Mouse (Mus musculus): ENCODE measurements at regions not wholly inside any gene's neighbourhood (a gene's known extent, or its start where the extent isn't known, plus 50 kb on each side); places are given as distances from the start of the nearest gene placed in this dataset.
A peak's percentile ranks its signal among the peaks of the same experiment; 100 is the strongest.
"Not testable (repeated sequence)": the region's sequence is repeated elsewhere in the genome, so short reads cannot be mapped to it uniquely, and the experiment has no call there.

DNA sequence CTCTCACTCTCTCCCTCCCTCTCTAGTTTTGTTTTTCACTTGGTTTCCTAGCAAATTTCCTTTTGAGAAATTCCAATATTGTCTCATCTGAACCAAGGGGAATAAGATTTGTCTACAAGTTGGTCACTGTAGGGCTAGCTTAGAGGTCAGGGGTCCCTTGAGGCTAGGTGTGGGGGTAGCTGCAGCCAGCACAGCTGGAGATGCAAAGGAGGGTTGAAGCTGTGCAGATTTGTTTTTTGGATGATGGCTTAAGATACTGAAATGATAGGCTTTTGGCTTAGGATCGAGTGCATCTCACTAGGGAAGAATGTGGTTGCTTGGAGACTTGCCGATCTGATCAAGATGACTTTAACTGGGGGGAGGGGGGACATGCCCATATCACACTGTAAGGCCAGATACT is 88.3 kb upstream of the Tmem28 start:
- DNase-seq (ENCODE audit: low spot score) = peak; percentile 46

DNA sequence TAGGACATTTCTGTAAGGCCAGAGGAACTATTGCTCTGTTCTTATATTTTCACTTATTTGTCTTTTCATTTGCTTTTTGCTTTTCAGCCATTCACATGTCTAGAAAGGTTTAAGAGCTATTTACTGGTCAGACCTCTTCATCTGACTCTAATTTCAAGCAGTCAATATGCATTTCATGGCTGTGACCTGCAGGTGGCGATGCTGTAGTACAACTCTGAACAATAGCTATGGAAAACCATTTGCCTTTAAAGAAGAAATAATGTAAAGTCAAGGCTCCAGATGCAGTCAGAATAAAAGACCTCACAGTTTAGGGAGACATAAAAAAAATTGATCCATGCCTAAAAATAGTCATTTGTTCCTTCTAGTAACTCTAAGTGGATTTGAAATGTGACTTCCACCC is 95.7 kb upstream of the Tmem28 start:
- DNase-seq (ENCODE audit: low spot score) = peak; percentile 8

DNA sequence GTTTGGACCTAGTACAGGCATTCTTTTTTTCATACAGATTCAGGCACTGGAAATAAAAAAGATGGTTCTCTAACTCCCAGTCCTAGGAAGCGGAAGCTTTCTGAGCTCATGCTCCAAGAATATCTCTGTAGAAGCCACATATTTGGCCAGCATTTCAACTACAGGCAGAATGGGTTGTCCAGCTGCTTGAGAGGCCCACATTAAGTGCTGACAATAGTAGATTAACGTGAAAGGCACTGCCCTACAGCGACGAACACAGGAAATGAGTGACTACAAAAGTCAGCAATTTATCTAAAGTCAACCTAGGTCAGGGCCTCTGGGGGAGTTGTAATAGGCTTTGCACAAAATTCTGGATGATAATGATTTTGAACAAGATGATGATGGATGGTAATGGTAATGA is 125.5 kb upstream of the Tmem28 start:
- peak; percentile 2 for DNase-seq (ENCODE audit: low spot score)

DNA sequence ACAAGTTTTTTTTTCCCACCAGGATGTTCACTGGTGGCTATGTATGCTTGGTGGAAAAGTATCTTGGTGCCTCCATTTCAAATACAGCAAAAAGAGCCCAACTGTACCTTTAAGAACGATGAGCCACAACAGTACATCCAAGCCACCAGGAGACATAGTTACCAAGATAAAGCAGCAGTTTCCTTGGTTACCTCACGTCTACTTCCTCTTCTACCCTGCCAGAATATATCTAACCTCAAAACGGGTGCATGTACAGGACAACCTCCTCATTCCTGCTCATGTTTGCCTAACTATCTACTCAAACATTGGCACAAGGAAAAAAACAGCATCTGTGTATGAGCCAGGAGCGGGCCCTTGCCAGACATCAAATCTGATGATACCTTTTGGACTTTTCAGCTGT is 129.8 kb upstream of the Tmem28 start:
- DNase-seq (ENCODE audit: low spot score) = no peak

DNA sequence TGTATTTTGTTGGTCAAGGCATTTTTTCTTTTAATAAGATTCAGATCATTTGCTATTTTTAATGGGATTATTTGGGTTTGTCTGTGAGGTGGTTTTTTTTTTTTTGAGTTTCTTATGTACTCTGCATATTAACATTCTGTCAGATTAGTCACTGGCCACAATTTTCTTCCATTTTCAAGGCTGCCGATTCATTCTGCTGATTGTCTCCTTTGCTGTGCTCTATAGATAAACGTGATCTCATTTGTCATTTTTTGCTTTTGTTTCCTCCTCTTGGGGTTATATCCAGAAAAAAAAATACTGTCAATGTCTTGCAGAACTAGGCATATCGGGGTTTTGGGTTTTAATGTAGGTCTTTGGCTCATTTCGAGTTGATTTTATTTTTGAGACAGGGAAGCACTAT is 131.1 kb upstream of the Tmem28 start:
- DNase-seq (ENCODE audit: low spot score) = no peak

DNA sequence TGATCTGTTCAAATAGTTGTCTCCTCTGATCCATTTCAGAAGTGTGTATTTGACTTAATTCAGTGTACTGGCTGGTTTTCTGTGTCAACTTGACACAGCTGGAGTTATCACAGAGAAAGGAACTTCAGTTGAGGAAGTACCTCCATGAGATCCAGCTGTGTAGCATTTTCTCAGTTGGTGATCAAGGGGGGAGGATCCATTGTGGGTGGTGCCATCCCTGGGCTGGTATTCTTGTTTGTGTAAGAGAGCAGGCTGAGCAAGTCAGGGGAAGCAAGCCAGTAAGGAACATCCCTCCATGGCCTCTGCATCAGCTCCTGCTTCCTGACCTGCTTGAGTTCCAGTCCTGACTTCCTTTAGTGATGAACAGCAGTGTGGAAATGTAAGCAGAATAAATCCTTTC is 138.3 kb upstream of the Tmem28 start:
- not testable (repeated sequence) for DNase-seq (ENCODE audit: low spot score)

DNA sequence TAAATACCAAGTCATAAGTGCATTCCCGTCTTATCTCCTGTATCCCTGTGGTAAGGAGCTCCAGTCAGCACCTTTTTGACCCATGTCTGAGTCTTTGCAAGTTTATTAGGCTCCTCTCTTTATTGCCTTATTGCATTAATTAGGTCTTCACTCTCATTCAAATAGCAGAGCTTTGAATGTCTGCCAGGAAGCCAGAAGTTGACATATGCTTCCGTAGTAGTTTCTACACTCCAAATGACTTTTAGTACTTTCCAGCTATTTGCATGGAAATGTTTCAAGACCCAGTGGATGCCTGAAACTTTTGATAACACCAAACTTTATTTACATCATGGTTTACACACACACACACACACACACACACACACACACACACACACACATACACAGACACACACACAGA is 153.2 kb upstream of the Tmem28 start:
- no peak for DNase-seq (ENCODE audit: low spot score)

DNA sequence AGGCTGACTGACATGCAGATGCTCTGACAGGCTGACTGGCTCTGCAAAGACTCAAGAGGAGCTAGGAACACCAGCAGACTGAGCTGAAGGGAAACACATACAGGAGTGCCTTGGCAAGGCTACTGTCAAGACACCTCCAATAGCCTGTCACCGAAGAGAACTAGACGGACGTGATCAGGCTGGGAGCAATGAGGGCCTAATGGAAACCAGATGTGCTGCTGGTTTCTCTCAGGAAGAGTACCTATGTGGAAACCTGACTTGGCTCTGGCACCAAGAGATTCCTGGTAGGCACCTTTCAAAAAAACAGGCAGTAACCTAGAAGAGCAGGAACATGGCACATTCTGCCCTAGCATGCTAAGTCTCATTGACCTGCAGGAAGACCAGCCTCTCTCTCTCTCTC is 158.3 kb upstream of the Tmem28 start:
- DNase-seq (ENCODE audit: low spot score) = no peak

DNA sequence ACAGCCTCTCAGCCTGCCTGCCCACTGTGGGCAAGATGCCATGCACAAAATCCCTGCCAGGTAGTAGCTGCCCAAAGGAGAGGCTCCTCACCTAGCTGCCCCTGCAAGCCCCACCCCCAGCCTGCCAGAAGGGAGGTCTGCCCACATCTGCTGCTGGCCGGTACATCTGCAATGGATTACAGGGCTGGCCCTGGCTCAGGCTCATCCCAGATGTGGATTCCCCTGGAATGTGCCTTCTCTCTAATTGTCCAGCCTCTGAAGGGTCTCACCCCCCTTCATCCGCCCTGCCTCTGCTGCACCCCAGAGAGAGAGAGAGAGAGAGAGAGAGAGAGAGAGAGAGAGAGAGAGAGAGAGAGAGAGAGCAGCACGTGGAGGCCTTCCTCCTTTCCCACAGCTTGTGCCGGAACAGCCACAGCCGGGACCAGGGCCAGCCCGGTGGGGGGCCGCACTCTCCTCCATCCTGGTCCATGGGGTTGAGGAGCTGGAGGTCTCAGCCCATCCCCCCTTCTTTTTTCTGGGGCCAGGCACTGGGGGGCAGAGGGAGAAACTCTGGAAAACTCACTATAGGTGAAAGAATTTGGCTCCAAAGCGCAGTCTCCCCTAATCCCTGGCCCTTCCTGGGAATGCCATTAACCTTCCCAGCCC is 161.2 kb upstream of the Tmem28 start:
- DNase-seq (ENCODE audit: low spot score) = peak; percentile 4

DNA sequence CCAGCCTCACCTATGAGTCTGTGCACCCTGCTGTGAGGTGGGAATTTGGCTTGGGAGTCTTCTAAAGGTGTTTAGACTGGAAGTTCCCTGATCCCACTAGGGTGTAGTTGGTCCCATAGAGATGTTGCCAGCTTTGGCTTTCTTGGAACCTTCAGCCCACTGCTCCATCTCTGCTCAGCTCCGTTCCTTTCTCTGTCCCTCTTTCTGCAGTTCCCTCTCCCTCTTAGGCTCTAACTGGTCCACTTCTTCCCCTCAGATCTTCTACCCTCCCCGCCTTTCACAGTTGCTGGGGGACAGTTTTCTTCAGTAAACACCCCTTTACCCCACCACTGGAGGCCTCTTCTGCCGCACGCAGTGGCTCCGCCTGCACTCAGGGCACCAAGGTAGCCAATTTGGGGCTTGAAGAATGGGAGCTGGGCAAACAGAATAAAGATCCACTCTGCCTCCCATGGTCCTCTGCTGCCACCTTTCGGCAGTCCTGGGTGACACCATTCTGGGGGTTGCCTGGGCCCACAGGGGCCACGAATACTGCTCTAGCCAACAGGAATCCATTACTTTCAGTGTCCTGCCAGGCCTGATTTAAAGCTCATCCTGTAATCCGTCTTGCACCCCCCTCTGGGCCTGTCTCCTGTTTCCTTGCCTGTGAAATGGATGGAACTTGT is 162.9 kb upstream of the Tmem28 start:
- DNase-seq (ENCODE audit: low spot score) = peak; percentile 57

DNA sequence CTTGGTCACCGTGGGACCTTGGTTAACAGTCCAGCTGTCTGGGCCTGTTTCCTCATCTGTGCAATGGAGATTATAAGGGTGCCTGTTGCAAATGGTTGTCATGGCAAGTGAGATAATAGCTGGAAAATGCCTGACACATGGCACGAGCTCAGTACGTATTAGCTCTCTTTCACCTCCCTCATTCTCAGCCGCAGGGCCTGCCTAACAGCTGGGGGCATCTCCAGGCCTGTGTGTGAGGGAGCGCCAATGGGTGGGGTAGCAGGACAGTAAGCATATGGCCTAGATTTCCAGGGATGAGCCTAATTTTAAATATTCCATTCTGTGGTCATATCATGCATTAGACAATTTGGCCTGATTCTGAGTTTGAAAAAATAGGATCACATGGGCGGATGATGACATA is 163.8 kb upstream of the Tmem28 start:
- DNase-seq (ENCODE audit: low spot score) = no peak

DNA sequence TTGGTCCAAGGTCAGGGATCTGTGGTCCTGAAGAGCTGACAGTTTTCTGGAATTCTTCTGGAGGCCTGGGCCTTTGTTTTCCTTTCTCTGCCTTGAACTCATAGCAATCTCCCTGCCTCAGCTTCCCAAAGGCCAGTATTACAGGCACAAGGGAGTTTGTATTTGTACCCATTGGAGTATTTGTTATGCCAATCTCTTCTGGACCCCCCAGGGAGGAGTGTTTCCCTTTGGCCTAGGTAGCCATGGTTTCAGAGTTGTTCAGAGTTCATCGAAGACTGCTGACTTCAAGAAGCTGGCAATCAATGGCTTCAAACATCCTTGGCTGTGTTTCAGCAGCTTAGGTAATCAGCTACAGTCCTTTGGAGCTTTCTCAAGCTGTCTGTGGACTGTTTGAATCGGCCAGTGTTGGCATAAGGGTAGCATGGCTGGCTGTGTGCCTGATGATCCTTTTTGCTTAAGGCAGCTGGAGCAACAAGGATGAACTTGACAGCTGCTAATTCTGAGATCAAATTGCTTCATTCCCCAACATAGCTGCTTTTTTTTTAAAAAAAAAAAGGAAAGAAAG is 161.2 kb upstream of the Pja1 start:
- DNase-seq (ENCODE audit: low spot score) = no peak

DNA sequence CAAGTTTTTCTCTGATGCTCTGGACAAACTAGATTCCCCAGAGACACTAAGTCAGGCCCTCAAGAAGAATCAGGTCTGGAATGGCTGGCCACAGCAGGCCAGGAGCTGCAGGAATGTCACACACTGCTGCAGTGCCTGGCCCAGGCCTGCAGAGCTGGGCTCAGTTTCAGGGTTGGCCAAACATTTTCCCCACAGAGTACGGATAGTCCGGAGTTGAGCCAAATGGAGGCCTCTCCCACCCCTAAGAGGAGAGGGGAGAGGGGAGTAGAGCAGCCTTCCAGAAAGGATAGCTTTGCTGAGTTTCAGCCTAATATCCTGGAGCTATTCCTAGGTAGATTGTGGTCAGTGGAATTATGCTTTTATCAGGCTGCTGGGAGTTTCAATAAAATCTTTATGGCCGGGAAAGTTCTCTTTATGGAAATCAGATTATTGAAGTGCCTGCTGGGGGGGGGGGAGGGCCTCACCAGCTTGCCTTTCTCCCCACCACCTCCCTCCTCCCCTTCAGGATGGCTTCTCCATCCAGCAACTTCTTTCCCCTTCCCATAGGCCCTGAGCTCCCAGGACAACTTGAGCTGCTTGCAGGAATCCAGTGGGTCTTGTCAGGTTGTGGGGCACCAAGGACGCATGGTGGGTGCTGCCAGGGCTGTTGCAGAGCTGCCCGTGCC is 153.6 kb upstream of the Pja1 start:
- DNase-seq (ENCODE audit: low spot score) = peak; percentile 3

DNA sequence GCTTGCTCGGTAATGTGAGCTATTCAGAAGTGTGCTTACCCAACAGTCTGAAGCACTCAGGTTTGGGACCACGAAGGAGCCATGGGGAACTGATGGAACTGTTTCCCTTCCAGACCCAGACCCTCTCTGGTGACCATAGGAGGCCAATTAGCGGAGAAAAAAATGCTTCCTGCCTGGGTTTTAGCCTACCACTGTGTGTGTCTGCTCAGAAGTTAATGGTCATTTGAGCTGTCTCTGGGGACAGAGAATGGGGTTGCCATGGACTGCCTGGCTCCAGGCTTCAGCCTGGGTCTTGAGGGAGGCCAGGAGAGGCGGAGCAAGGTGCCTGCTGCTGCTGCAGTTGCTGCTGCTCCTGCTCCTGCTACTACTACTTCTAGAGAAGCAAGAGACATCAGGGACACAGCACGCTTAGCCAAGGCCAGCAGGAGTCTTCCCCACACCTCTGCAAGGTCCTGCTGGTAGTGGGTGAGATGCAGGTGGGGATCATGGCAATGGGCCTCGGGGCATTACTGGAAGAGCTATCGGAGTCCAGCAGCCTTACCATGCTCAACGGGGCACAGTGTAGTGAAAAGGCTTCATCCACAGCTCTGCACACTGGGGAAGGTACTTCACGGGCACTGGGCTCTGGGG is 141.2 kb upstream of the Pja1 start:
- DNase-seq (ENCODE audit: low spot score) = no peak

DNA sequence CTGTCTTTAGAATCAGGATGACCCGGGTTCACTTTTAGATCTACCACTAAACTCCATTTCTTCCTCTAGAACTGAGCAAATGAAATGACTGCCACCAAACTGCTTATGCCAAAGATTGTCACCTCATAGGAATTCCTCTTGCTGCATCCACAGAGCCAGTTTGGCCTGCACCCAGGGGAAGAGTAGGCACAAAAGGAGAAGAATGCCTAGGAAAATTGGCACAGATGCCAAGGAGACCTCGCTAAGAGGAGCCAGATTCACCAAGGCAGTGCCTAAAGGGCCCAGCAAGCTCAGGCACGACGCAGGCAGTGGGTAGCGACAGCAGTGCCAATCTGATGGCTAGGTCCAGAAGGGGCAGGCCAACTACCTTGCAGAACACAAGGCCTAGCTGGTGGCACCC is 139.0 kb upstream of the Pja1 start:
- DNase-seq (ENCODE audit: low spot score) = no peak

DNA sequence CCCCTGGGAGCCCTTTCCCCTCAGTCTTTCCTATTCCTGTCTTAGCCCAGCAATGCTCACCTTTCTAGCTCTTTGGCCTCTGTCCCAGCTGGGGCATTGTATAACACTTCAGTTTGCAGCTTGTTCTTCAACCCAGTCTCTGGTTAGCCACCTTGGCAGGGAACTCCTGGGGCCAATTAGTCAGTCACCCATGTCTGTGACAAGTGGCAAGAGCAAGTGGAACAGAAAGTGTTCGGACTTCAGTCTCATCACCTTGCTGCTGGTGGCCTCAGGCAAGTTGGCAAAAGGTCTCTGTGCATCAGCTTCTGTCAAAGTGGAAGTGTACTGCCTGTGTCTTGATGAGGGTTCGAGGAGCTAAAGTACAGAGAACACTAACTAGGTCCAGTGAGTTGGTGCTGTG is 138.5 kb upstream of the Pja1 start:
- DNase-seq (ENCODE audit: low spot score) = no peak

DNA sequence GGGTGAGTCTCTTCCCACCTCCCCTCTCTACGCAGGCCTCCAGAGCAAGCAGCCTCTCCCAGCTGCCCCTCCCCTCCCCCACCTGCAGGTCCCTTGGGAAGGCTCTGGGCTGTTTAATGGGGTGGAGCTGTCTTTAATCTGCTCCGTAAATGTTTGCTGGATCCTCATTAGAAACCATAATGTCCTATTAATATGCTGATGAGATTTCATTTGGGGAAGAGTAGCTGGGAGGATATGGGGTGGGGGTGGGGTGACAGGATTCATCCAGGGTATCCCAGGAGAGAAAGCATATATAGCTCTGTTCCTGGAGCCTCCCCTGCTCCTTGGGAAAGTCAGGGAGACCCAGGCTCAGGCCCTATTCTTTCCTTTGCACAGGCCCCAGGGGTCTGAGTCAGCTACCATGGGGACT is 137.2 kb upstream of the Pja1 start:
- DNase-seq (ENCODE audit: low spot score) = no peak

DNA sequence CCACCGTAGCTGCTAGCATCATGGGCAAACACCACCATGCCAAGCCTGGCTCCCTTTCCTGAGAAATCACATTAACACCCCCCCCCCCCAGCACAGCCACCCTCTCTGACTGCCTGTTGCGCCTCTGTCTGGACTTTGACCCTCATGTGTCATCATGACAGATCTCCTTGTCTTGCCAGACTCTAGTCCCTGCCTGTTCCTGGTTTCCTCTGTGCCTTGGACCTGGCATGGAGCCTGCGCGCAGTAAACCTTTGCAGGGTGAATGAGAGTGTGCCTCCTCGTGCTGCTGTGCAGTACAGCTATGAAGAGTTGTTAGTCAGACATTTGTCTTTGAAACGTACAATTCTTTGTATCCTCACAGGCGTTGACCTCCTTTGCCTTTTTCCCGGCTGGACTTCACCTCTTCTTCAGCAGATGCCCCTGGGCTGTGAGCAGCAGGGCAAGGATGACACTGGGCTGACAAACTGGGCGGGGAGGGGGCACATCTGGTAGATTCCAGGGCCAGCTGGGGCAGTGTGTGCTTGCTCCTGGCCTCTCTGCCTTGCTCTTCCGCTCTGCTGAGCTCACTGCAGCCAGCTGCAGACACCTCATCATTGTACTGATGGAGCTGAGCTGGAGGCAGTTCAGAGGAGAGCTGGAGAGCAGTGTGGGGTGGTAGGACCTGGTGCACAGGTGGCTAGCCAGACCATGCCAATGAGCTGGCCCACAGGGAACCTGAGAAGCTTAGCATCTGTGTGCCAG is 134.2 kb upstream of the Pja1 start:
- DNase-seq (ENCODE audit: low spot score) = no peak

DNA sequence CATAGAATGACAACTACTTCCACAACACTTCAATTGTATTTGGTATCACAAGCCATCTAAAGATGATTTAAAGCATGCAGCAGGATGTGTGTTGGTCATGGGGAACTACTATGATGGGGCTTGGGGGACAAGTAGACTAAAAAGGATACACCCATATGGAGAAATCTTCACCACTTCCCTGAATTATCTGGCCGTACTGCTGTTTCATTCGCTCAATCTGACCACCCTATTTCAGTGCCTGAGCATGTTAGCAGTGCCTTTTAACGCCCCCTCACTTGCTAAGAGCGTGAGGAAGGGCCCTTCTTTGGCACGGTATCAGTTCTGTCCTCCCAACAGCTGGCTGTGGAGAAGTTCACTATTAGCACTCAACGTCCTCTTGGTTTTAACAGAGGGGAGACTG is 132.6 kb upstream of the Pja1 start:
- no peak for DNase-seq (ENCODE audit: low spot score)

DNA sequence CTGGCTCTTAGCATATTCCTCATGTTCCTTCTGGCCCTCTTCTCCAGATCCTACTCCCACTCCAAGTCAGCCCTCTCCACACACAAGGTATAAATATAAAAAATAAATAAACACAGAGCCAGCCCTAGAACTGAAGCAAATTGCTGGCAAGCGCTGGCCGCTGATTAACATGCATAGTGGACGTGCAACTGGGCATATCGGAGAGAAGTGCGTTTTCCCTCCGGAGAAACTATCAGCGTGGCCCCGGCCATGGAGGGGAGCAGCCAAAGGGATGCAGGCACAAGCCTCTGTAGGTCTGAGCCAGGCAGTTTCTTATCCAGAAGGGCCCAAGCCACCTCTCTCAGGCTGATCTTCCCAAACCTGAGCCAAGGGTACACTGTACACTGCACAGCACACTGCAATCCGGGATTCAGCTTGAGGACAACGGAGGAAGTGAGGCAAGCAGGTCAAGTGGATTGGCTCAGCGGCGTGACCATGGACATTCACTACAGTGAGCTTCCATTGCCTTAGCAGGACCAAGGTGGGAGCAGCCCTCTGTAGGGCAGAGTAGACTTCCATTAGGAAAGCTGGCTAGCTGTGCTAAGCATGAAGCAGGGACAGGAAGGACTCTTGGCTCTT is 131.3 kb upstream of the Pja1 start:
- no peak for DNase-seq (ENCODE audit: low spot score)

DNA sequence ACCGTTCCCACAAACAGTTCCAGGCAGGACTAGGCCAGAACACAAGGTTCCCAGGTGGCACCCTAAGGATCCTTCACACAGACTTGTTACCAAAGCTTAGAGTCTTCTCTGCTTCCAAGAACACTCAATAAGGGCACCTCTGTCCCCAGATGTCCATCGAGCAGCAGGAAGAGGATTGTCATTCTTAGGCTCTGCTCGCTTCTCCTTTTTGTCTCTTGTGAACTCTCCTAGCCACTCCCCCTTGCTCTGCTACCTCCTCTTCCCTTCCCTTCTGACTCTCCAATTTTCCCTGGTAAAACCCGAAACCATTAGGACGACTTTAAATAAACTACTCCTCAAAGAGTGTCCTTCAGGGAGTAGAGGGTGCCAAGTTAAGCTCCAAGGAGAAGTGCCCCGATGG is 124.4 kb upstream of the Pja1 start:
- no peak for DNase-seq (ENCODE audit: low spot score)

Measured in gastrocnemius, adult 18-20 months (tissue).